Mouse (Mus musculus) embryonic fibroblast, embryonic 13.5 days (primary cell): ENCODE measurements around the gene Pfpl. TPM values are rescaled to one million over a fixed set of nuclear protein-coding genes. Genes with fewer than 3 reads are reported as not detected.

Experiments used
- H3K27ac ChIP-seq: 2 replicates; pipeline ENCODE4 v1.5.1; 2012; ENCODE audit warnings: low read length, control low read depth, inconsistent platforms; ENCODE audit not compliant: insufficient read depth
- H3K4me1 ChIP-seq: 2 replicates; pipeline ENCODE4 v1.6.1; 2011; ENCODE audit warnings: low read length; ENCODE audit not compliant: control insufficient read depth, insufficient read depth
- H3K4me3 ChIP-seq: 2 replicates; pipeline ENCODE4 v1.5.1; 2011; ENCODE audit warnings: mild to moderate bottlenecking, control low read depth, low read length; ENCODE audit not compliant: insufficient read depth
- CTCF ChIP-seq: IDR thresholded peaks from 2 replicates; pipeline ENCODE4 v1.5.1; 2011; ENCODE audit warnings: mild to moderate bottlenecking, control low read depth, low read length, moderate library complexity, borderline replicate concordance; ENCODE audit not compliant: insufficient read depth
- POLR2A ChIP-seq: IDR thresholded peaks from 2 replicates; pipeline ENCODE4 v1.6.1; 2011; ENCODE audit warnings: low read depth, mild to moderate bottlenecking, control low read depth, low read length, moderate library complexity
- polyA plus RNA-seq: library from polyadenylated mRNA; stranded (reverse); fragments of >200 nt; gene quantifications from 2 replicates; pipeline ENCODE4 v1.2.4, GENCODE M21; 2011; ENCODE audit warnings: low read depth; ENCODE audit not compliant: missing spikeins, insufficient read length

The Pfpl gene
- polyA plus RNA-seq, 1 experiment: not detected

GRCm38 (mm10) chr19:12439581-12439980 lies 11.9 kb downstream of the Pfpl start:
- H3K4me3 ChIP-seq: no peak overlapping the region
- TF ChIP-seq CTCF (no peak), POLR2A (no peak)
- no peaks in the 10 kb centered on the region for H3K4me1 ChIP-seq
- H3K27ac ChIP-seq: no peak overlapping the region

GRCm38 (mm10) chr19:12440103-12440725 lies 12.5 kb downstream of the Pfpl start:
- no peak overlapping the region for H3K4me3 ChIP-seq
- no peak overlapping the region for H3K27ac ChIP-seq
- H3K4me1 ChIP-seq: no peaks in the 10 kb centered on the region
- TF ChIP-seq POLR2A: no peak
- TF ChIP-seq CTCF: no peak

- Histone ChIP-seq H3K4me3 (no peak overlapping the region), H3K4me1 (no peaks in the 10 kb centered on the region), H3K27ac (no peak overlapping the region)
- no peak for TF ChIP-seq POLR2A
- TF ChIP-seq CTCF: no peak
Observed at GRCm38 (mm10) chr19:12442560-12442959, 14.9 kb downstream of the Pfpl start.

- TF ChIP-seq CTCF: no peak
- TF ChIP-seq POLR2A: no peak
- H3K4me3 ChIP-seq: no peak overlapping the region
- H3K4me1 ChIP-seq: no peaks in the 10 kb centered on the region
- H3K27ac ChIP-seq: no peak overlapping the region
Observed at GRCm38 (mm10) chr19:12445014-12445413, 17.3 kb downstream of the Pfpl start.

GRCm38 (mm10) chr19:12457401-12458066 lies 29.8 kb downstream of the Pfpl start:
- H3K4me3 ChIP-seq: no peak overlapping the region
- TF ChIP-seq CTCF: no peak
- no peak for TF ChIP-seq POLR2A
- no peaks in the 10 kb centered on the region for H3K4me1 ChIP-seq
- H3K27ac ChIP-seq: no peak overlapping the region

GRCm38 (mm10) chr19:12459516-12459915 lies 31.8 kb downstream of the Pfpl start:
- no peak overlapping the region for H3K4me3 ChIP-seq
- TF ChIP-seq POLR2A (no peak), CTCF (no peak)
- peaks cover 4% of the 10 kb centered on the region for H3K4me1 ChIP-seq
- no peak overlapping the region for H3K27ac ChIP-seq

- Histone ChIP-seq H3K4me1 (peaks cover 4% of the 10 kb centered on the region), H3K4me3 (no peak within 1 kb of the TSS), H3K27ac (no peak within 1 kb of the TSS)
- no peak for TF ChIP-seq POLR2A
- TF ChIP-seq CTCF: no peak
Observed at GRCm38 (mm10) chr19:12460282-12461249, 32.9 kb downstream of the Pfpl start, which contains the start of gene Mpeg1. Gene Mpeg1, plus strand, starts transcription at chr19:12460779.

- no peak for TF ChIP-seq CTCF
- no peak overlapping the region for H3K4me3 ChIP-seq
- H3K27ac ChIP-seq: no peak overlapping the region
- peaks cover 4% of the 10 kb centered on the region for H3K4me1 ChIP-seq
Observed at GRCm38 (mm10) chr19:12462851-12463721, 35.4 kb downstream of the Pfpl start.

GRCm38 (mm10) chr19:12463722-12464035 lies 36.0 kb downstream of the Pfpl start:
- Histone ChIP-seq H3K27ac (no peak overlapping the region), H3K4me3 (no peak overlapping the region), H3K4me1 (peaks cover 4% of the 10 kb centered on the region)
- TF ChIP-seq POLR2A: no peak
- no peak for TF ChIP-seq CTCF
